In the genomic region with DNA sequence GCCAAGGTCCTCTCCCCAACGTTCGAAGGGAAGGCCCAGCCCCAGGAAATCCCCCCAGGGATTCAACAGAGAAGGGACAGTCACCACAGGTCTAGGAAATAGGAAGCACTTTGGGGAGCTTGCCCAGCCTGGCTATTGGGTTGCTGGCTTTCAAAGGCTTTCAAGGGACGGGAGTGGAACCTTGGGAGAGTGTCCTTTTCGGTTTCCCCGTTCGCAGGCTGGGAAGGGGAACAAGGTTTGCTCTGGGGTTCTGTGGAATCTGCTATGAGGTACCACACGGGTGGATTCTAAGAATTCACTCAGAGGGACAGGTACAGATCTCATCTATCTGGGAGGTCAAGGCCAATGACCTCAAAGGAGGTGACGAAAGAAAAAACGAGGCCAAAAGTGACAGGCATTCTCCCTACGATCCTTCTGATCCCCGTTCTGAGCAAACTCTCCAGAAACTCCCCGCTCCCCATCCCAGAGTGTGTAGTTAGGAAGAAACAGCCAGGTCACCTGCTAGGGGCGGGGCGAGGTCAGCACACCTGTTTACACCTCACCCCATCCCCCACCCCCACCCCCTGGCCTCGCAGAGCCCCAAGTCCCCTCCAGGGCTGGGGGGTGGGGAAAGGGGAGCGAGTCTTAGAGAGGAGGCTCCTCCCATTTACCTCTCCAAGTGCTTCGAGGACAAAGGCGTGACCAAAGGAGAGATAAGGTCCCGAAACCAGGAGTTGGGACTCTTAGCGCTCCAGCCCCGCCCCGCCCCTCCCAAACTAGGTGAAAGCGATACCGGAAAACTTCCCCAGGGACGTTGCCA, we compare ENCODE assay signal across 10 mouse cellular contexts. TPM values are rescaled to one million over a fixed set of nuclear protein-coding genes. Genes with fewer than 3 reads are reported as not detected.
A peak's percentile ranks its signal among the peaks of the same experiment; 100 is the strongest.
DNase-seq lines count a peak whose midpoint lies in the region; ATAC-seq lines count a peak whose summit lies in the region.
"Had no signal": no experiment of that assay in that cellular context is flagged by ENCODE, and none has a peak within 500 bp of the region (broad histone marks: within the 10 kb centered on the region; RNA-seq: fewer than 3 reads in every experiment).

No protein-coding gene starts in this region.

- H3K9ac ChIP-seq in embryonic facial prominence, embryonic 11.5 days (replicated peaks; ENCODE audit: low read length): peak overlapping the region; percentile 74
- H3K9ac ChIP-seq in stomach, embryonic 15.5 days: peak overlapping the region; percentile 71

- H3K36me3 ChIP-seq in embryonic facial prominence, embryonic 11.5 days (replicated peaks; ENCODE audit: control insufficient read depth, insufficient read depth, low read depth, low read length): no peaks in the 10 kb centered on the region; the same call in 1 of the 2 replicates
- H3K36me3 ChIP-seq in stomach, embryonic 15.5 days: peaks cover 14% of the 10 kb centered on the region

- peak overlapping the region; percentile 72 for H3K4me2 ChIP-seq in embryonic facial prominence, embryonic 11.5 days (ENCODE audit: low read depth, low read length)
- H3K4me2 ChIP-seq in stomach, embryonic 15.5 days: peak overlapping the region; percentile 62

- no peaks in the 10 kb centered on the region for H3K9me3 ChIP-seq in embryonic facial prominence, embryonic 11.5 days (replicated peaks; ENCODE audit: control insufficient read depth, low read length)
- no peaks in the 10 kb centered on the region for H3K9me3 ChIP-seq in stomach, embryonic 15.5 days

- no peak overlapping the region; the same call in 1 of the 2 replicates for H3K27ac ChIP-seq in embryonic facial prominence, embryonic 11.5 days (replicated peaks; ENCODE audit: low read depth, low read length)
- peak overlapping the region; percentile 94 for H3K27ac ChIP-seq in stomach, embryonic 15.5 days
- H3K27ac ChIP-seq: macrophage had no signal

- peaks cover 2% of the 10 kb centered on the region for H3K4me1 ChIP-seq in embryonic facial prominence, embryonic 11.5 days (ENCODE audit: control insufficient read depth, insufficient read depth, low read length)
- H3K4me1 ChIP-seq in stomach, embryonic 15.5 days: peaks cover 48% of the 10 kb centered on the region

- H3K4me3 ChIP-seq in embryonic facial prominence, embryonic 11.5 days (ENCODE audit: low read depth, low read length): peak overlapping the region; percentile 74
- peak overlapping the region; percentile 81 for H3K4me3 ChIP-seq in stomach, embryonic 15.5 days (replicated peaks)

- ATAC-seq in embryonic facial prominence, embryonic 11.5 days (replicated peaks; ENCODE audit: insufficient number of reproducible peaks, low FRiP score, low TSS enrichment, low read depth): no peak
- peak; percentile 23 for ATAC-seq in stomach, embryonic 15.5 days (ENCODE audit: insufficient read depth, low FRiP score, low read depth)

- DNase-seq in adrenal gland, postnatal 10 days: peak; percentile 65
- no peak for DNase-seq in adrenal gland, adult 18-20 months (ENCODE audit: low spot score in 2 of 2)
- peak; percentile 55 for DNase-seq in embryonic facial prominence, embryonic 11.5 days (ENCODE audit: low spot score)
- DNase-seq in kidney, adult 11 months: peak; percentile 84
- peak; percentile 87 to 91 for DNase-seq in lung, adult 18-20 months
- DNase-seq in thymus, postnatal 10 days (ENCODE audit: low spot score in 2 of 2): no peak
- DNase-seq in right cerebral cortex, adult 18-20 months: no peak

- H3K27me3 ChIP-seq in embryonic facial prominence, embryonic 11.5 days (ENCODE audit: control insufficient read depth, insufficient read depth, low read length): no peaks in the 10 kb centered on the region
- H3K27me3 ChIP-seq in stomach, embryonic 15.5 days (replicated peaks): no peaks in the 10 kb centered on the region

- WGBS in embryonic facial prominence, embryonic 11.5 days: 4% methylated on average over 25 of the region's 25 CpGs
- 8% methylated on average over 25 of the region's 25 CpGs for WGBS in stomach, embryonic 15.5 days

RNA-seq across cellular contexts. Expression of a gene that starts 2.7 kb away (rescaled TPM):
- 100 to 1,000 TPM in 1 of 2 experiments, 10 to 100 TPM in 1; 86.7 to 106 TPM for total RNA-seq in adrenal gland, postnatal 10 days (2021)
- total RNA-seq in adrenal gland, adult 18-20 months (2021): 100 to 1,000 TPM in 1 of 2 experiments, 10 to 100 TPM in 1; 76.9 to 105 TPM
- 69.8 and 73.0 TPM in 2 replicates for polyA plus RNA-seq in embryonic facial prominence, embryonic 11.5 days (2014; fragmentation: Nextera tagmentation; extraction: Ambion mirVana)
- 129 and 136 TPM in 2 replicates for polyA plus RNA-seq in stomach, embryonic 15.5 days (2015; fragmentation: Nextera tagmentation; extraction: Ambion mirVana)

RNA-seq across cellular contexts. Expression of a gene that starts 23.2 kb away (rescaled TPM):
- total RNA-seq in adrenal gland, postnatal 10 days (2021): 10 to 100 TPM; 62.4 to 75.1 TPM
- total RNA-seq in adrenal gland, adult 18-20 months (2021): 10 to 100 TPM; 43.2 to 53.2 TPM
- 43.8 and 52.0 TPM in 2 replicates for polyA plus RNA-seq in embryonic facial prominence, embryonic 11.5 days (2014; fragmentation: Nextera tagmentation; extraction: Ambion mirVana)
- 129 and 151 TPM in 2 replicates for polyA plus RNA-seq in stomach, embryonic 15.5 days (2015; fragmentation: Nextera tagmentation; extraction: Ambion mirVana)

RNA-seq across cellular contexts. Expression of a gene that starts 32.4 kb away (rescaled TPM):
- 100 to 1,000 TPM; 157 to 171 TPM for total RNA-seq in adrenal gland, postnatal 10 days (2021)
- 100 to 1,000 TPM; 123 to 126 TPM for total RNA-seq in adrenal gland, adult 18-20 months (2021)
- polyA plus RNA-seq in embryonic facial prominence, embryonic 11.5 days (2014; fragmentation: Nextera tagmentation; extraction: Ambion mirVana): 123 and 131 TPM in 2 replicates
- 161 and 181 TPM in 2 replicates for polyA plus RNA-seq in stomach, embryonic 15.5 days (2015; fragmentation: Nextera tagmentation; extraction: Ambion mirVana)

RNA-seq across cellular contexts. Expression of a gene that starts 48.6 kb away (rescaled TPM):
- 1,000 to 10,000 TPM; 1,872 to 4,173 TPM for total RNA-seq in adrenal gland, postnatal 10 days (2021)
- total RNA-seq in adrenal gland, adult 18-20 months (2021): 1,000 to 10,000 TPM; 1,225 to 1,306 TPM
- 180 and 210 TPM in 2 replicates for polyA plus RNA-seq in embryonic facial prominence, embryonic 11.5 days (2014; fragmentation: Nextera tagmentation; extraction: Ambion mirVana)
- 363 and 515 TPM in 2 replicates for polyA plus RNA-seq in stomach, embryonic 15.5 days (2015; fragmentation: Nextera tagmentation; extraction: Ambion mirVana)

RNA-seq across cellular contexts. Expression of a gene that starts 49.0 kb away (rescaled TPM):
- total RNA-seq in adrenal gland, postnatal 10 days (2021): 1 to 10 TPM; 1.8 to 3.2 TPM
- under 1 TPM in 1 of 2 experiments, not detected in 1; 0.64 TPM for total RNA-seq in adrenal gland, adult 18-20 months (2021)
- 1.1 and 1.7 TPM in 2 replicates for polyA plus RNA-seq in embryonic facial prominence, embryonic 11.5 days (2014; fragmentation: Nextera tagmentation; extraction: Ambion mirVana)
- 24.3 and 24.6 TPM in 2 replicates for polyA plus RNA-seq in stomach, embryonic 15.5 days (2015; fragmentation: Nextera tagmentation; extraction: Ambion mirVana)
- polyA plus RNA-seq: C2C12, macrophage had no signal

Comparison
In these comparisons a context has a peak if more than half of its experiments do, and no peak if none do; other contexts are left out.
1. DNase-seq: peak in adrenal gland, postnatal 10 days (single experiment), embryonic facial prominence, embryonic 11.5 days (single experiment), kidney, adult 11 months (single experiment) and lung, adult 18-20 months (2 of 2); none in adrenal gland, adult 18-20 months (0 of 2), thymus, postnatal 10 days (0 of 2) and right cerebral cortex, adult 18-20 months (single experiment).